Mouse (Mus musculus) bone marrow, adult 2 months (tissue): ENCODE measurements around the gene Ptgfrn. TPM values are rescaled to one million over a fixed set of nuclear protein-coding genes. Genes with fewer than 3 reads are reported as not detected.

Experiments
- H3K27ac ChIP-seq: fragments of 200-500 bp; 2 replicates; pipeline ENCODE4 v1.5.1; 2012; ENCODE audit warnings: low read depth, mild to moderate bottlenecking, control low read depth, inconsistent platforms, low read length; ENCODE audit not compliant: control insufficient read depth, poor library complexity, insufficient read depth
- H3K4me1 ChIP-seq: fragments of 200-500 bp; 2 replicates; pipeline ENCODE4 v1.6.1; 2011; ENCODE audit warnings: low read length; ENCODE audit not compliant: control insufficient read depth, insufficient read depth
- H3K4me3 ChIP-seq: fragments of 200-500 bp; replicated peaks from 2 replicates; pipeline ENCODE3; 2011; ENCODE audit warnings: mild to moderate bottlenecking, low read depth, low read length, control low read depth; ENCODE audit not compliant: control insufficient read depth
- CTCF ChIP-seq: fragments of 200-500 bp; IDR thresholded peaks from 2 replicates; pipeline ENCODE4 v1.5.1; 2011; ENCODE audit warnings: low read length, control low read depth; ENCODE audit not compliant: control insufficient read depth, insufficient read depth
- POLR2A ChIP-seq: fragments of 200-500 bp; IDR thresholded peaks from 2 replicates; pipeline ENCODE4 v1.6.1; 2011; ENCODE audit warnings: low read depth, mild to moderate bottlenecking, control low read depth, low read length, borderline replicate concordance; ENCODE audit not compliant: control insufficient read depth
- WGBS: fragments of 180-500 bp; shearing (Covaris S2); methylation state at CpG from one replicate; pipeline ENCODE4 v1.1.7; 2018; 5-methylcytosine and 5-hydroxymethylcytosine counted together
- polyA plus RNA-seq: library from polyadenylated mRNA; stranded (reverse); fragments of >200 nt; gene quantifications from 2 replicates; pipeline ENCODE4 v1.2.4, GENCODE M21; 2011; ENCODE audit warnings: low replicate concordance; ENCODE audit not compliant: missing spikeins, insufficient read depth, insufficient read length

Ptgfrn gene
- polyA plus RNA-seq, 1 experiment: 1.6 TPM

DNA sequence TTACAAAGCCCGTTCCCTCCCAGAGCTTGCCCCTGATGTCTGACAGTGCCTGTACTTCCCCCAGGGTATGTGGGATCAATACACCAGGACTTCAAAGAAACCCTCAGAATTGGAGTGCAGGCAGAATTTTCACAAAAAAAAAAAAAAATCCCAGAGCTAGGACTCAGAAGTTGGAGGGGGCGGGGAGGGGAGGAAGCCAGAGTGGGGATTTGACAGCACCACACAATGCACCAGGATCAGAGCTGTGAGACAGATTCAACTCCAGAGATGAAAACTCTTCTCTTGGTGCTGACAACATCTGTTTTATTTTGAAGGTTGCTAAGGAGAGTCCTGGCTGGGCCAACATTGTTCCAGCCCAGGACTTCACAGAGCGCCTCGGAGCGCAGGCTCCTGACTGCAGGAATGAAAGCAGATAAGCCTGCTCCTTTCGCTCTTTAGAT, 39.3 kb downstream of the Ptgfrn start:
- H3K27ac ChIP-seq: no peak overlapping the region
- H3K4me1 ChIP-seq: peaks cover 1% of the 10 kb centered on the region; the same call in 1 of the 2 replicates
- WGBS: 83% methylated on average over 6 of the region's 6 CpGs
- TF ChIP-seq CTCF (no peak), POLR2A (no peak)
- H3K4me3 ChIP-seq: no peak overlapping the region

DNA sequence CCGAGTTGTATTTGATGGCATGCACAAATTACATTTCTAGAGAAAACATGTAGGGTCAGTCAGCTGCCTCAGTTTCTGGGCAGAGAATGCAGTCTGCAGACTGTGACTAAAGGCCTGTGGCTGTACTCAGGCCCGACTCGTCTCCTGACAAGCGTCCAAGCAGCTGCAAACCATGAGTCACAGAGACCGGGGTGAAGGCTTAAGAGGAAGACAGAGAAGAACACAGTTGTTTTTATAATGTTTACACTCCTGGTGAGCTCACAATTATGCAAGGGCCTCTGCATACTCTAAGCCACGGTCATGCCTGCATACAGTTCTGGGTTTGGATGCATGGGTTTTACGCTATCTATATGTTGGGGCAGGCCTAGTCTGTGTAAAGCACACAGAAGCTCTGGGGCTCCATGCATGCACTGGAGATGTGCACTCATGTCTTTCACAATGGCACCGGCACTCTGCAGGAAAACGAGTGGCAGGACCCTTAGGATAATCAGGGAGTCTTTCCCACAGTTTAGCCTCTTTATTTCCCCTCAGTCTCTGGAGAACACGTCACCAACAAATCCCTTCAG, 39.8 kb downstream of the Ptgfrn start:
- no peak overlapping the region for H3K27ac ChIP-seq

DNA sequence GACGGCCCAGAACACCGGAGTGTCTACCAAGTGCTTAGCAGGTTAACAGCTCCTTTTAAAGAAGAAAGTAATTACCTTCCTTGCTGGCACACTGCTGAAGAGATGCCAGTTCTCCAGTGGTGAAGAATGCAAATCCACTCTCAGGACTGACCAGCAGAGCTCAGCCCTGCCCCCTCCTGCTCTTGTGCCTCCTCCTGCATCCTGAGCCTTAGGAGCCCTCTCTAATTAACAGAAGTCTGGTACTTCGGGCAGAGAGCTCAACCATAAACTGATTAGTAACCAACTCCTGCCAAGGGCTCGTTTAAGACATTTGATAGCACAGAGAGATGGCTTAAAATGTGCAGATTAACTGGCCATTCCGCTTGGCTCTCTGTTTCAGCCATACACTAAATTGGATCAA, 41.4 kb downstream of the Ptgfrn start:
- 80% methylated on average over 5 of the region's 5 CpGs for WGBS
- no peak overlapping the region for H3K4me3 ChIP-seq
- H3K27ac ChIP-seq: no peak overlapping the region
- no peak for TF ChIP-seq POLR2A
- no peak for TF ChIP-seq CTCF
- peaks cover 1% of the 10 kb centered on the region; the same call in 1 of the 2 replicates for H3K4me1 ChIP-seq

More for the DNA sequence above, 39.8 kb downstream of the Ptgfrn start:
- peaks cover 1% of the 10 kb centered on the region; the same call in 1 of the 2 replicates for H3K4me1 ChIP-seq
- H3K4me3 ChIP-seq: no peak overlapping the region
- TF ChIP-seq CTCF (no peak), POLR2A (no peak)
- WGBS: 75% methylated on average over 10 of the region's 10 CpGs

DNA sequence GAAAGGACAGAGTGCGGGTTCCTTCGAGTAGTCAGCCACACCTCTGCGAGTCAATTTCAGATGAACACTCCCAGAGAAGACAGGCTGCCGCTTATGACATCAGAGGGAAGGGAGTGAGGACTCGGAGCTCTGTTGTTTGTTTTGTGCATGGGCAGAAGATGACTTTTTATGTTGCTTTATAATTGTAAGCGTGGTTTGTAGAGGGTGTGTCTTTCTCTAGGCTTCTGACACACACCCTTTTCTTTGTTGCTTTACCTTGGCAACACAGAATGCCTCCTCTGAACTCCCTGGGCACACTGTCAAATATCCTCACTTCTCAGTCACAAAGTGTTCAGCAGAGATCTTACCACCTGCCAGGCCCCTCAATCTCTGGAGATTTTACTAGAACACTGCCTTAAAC, 43.9 kb downstream of the Ptgfrn start:
- 83% methylated on average over 6 of the region's 6 CpGs for WGBS
- Histone ChIP-seq H3K4me1 (no peaks in the 10 kb centered on the region), H3K4me3 (no peak overlapping the region), H3K27ac (no peak overlapping the region)
- no peak for TF ChIP-seq POLR2A
- no peak for TF ChIP-seq CTCF

DNA sequence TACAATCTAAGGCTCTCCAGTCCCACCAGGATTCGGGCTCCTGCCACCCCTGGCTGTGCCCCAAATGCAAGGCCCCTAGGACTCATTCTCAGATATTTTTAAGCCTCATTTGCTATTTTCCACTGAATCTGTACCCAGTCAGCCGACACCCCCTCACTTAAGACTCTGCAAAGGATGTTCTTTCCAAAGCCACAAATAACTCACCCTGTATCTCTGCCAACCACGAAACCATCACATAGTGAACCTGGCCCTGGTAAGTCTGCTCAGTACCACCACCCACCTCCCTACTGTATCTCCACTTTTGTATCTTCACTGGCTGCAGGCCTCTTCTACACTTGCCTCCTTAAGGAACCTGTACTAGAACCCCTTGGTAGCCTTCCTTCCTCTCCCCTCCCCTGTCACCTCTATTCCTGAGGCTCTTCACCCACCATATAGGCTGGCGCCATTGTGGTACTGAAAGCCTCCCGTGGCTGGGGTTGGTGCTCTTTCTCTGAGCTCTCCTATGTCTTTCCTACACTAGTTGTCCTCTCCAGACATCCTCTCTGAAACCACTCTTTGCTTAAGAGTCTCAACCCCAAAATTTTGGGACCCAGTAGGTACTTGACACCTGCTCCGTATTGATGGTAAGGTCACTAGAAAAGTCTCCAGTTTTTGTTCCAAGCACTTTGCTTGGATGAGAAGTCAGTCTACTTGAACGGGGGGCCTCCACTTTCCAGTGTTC, 48.1 kb downstream of the Ptgfrn start:
- 77% methylated on average over 7 of the region's 7 CpGs for WGBS
- no peak overlapping the region for H3K27ac ChIP-seq
- no peak for TF ChIP-seq POLR2A
- TF ChIP-seq CTCF: no peak
- no peak overlapping the region for H3K4me3 ChIP-seq
- peaks cover 10% of the 10 kb centered on the region; the same call in 1 of the 2 replicates for H3K4me1 ChIP-seq

DNA sequence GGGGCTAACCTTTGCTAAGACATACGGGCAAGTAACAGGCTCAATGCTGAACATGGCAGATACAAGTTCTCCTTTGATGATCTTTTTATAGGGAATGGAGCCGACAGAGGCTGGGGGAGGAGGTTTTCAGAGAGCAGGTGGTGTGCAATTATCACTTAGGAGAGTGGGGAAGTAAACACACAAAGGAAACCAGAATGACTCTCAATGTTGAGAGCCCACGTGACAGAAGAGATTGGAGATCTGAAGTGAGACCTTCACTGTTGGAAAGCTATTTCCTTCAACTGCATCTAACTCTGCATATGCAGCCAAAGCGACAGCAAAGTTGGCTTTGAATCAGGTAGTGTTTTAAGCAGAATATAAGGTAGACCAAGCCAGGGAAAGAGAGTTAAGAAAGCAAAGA, 50.9 kb downstream of the Ptgfrn start:
- TF ChIP-seq POLR2A: no peak
- no peak for TF ChIP-seq CTCF
- H3K4me1 ChIP-seq: peaks cover 10% of the 10 kb centered on the region; the same call in 1 of the 2 replicates
- no peak overlapping the region; the same call in 1 of the 2 replicates for H3K27ac ChIP-seq
- WGBS: 15% methylated on average over 4 of the region's 4 CpGs
- H3K4me3 ChIP-seq: no peak overlapping the region

DNA sequence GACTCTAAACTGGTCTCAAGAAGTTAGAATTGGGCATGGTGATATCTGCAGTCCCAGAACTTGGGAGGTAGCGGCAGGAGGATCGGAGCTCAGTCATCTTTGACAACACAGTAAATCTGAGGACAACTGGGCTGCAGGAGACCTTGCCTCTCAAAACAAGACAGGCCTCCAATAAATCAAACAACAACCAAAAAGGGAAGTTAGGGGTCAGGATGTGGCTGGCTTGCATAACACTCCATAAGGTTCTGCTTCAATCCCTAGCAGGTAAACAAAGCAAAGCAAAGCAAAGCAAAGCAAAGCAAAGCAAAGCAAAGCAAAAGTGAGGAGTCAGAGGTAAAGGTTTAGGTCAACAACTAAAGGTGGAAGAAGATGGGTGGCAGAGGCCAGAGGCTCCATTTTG, 51.9 kb downstream of the Ptgfrn start:
- H3K27ac ChIP-seq: peak overlapping the region; percentile 78
- no peak overlapping the region for H3K4me3 ChIP-seq
- WGBS: 8% methylated on average over 2 of the region's 2 CpGs
- TF ChIP-seq POLR2A (no peak), CTCF (no peak)
- H3K4me1 ChIP-seq: peaks cover 10% of the 10 kb centered on the region; the same call in 1 of the 2 replicates

DNA sequence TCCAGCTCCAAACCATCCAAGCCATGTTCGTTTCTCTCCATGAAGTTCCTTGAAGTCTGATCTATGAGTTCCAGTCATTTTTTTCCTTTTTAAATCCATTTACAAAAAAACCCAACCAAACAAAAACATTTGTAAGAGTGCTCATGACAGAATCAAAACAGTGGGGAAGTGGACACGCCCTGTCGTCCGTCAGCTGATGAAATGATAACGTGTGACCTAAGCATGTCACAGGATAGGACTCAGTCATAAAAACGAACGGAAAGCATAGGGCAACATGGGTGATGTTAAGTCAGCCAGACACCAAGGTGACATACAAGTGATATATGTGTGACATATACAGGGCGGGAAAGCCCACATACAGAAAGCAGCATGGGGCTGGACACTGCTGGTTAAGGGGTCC, 54.9 kb downstream of the Ptgfrn start:
- 70% methylated on average over 8 of the region's 8 CpGs for WGBS
- Histone ChIP-seq H3K4me3 (no peak overlapping the region), H3K4me1 (peaks cover 10% of the 10 kb centered on the region; the same call in 1 of the 2 replicates), H3K27ac (no peak overlapping the region)
- no peak for TF ChIP-seq CTCF
- TF ChIP-seq POLR2A: no peak

DNA sequence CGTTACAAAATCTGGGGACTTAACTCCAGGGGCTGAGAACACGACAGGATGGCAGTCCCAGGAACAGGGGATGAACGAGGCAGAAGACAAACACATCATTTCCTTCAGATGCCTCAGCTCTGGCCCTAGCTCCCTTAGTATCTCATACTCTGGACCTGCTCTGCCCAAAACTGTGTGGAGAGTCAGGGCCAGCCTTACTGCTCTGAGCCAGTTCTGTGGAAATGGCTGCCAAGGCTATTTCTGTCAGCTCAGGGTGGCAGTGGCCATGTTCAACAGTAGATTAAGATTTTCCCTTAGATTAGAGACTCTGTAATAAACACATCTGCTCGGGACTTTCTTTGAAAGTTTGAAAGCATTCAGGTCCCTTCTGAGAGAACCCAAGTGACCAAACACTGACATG, 58.5 kb downstream of the Ptgfrn start:
- Histone ChIP-seq H3K27ac (no peak overlapping the region), H3K4me1 (no peaks in the 10 kb centered on the region; the same call in 1 of the 2 replicates), H3K4me3 (no peak overlapping the region)
- TF ChIP-seq CTCF (no peak), POLR2A (no peak)
- 70% methylated on average over 4 of the region's 4 CpGs for WGBS

DNA sequence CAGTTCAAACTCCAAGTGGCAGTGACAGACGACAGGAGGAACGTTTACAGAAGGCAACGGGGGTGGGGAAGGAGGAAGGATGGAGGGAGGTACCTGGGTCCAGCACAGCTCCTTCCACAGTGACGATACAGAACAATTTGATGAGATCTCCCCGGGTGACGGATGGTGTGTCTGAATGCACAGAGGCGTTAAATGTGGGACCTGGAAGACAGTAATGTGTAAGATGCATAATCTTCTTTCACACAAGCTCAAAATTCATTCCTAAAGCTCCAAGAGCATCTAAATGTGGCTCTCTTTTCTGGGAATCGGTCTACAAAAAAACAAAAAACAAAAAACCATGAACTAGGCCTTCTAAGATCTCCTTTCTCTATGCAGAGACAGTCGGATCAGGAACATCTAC, 60.1 kb downstream of the Ptgfrn start:
- no peaks in the 10 kb centered on the region for H3K4me1 ChIP-seq
- no peak overlapping the region for H3K27ac ChIP-seq
- no peak for TF ChIP-seq CTCF
- no peak for TF ChIP-seq POLR2A
- no peak overlapping the region for H3K4me3 ChIP-seq
- 71% methylated on average over 9 of the region's 9 CpGs for WGBS
